Mouse (Mus musculus) hindbrain, embryonic 14.5 days (tissue): Measurements from ENCODE around the gene Opcml. TPM values are rescaled to one million over a fixed set of nuclear protein-coding genes. Genes with fewer than 3 reads are reported as not detected.

Source experiments
- ATAC-seq: fragments of 200-750 bp; cut with Nextera tagmentation; 2 replicates; pipeline ENCODE4 v1.8.0; 2017; ENCODE audit warnings: moderate number of reproducible peaks, mild to moderate bottlenecking, moderate TSS enrichment, moderate library complexity; ENCODE audit not compliant: low FRiP score
- DNase-seq: peaks from one replicate; pipeline ENCODE4 v3.0.0-alpha.2; 2015; ENCODE audit warnings: low spot score
- H3K27ac ChIP-seq: fragments of 300-500 bp; sonication (generic); 2 replicates; pipeline ENCODE4 v1.5.1; 2014; ENCODE audit warnings: mild to moderate bottlenecking, moderate library complexity
- H3K27me3 ChIP-seq: fragments of 300-500 bp; sonication (generic); 2 replicates; pipeline ENCODE4 v1.6.1; 2014; ENCODE audit warnings: mild to moderate bottlenecking, low read length, mixed read lengths; ENCODE audit not compliant: control insufficient read depth, insufficient read depth
- H3K36me3 ChIP-seq: fragments of 300-500 bp; sonication (generic); replicated peaks from 2 replicates; pipeline ENCODE4 v1.6.1; 2014; ENCODE audit not compliant: control insufficient read depth, insufficient read depth
- H3K4me1 ChIP-seq: fragments of 300-500 bp; sonication (generic); replicated peaks from 2 replicates; pipeline ENCODE4 v1.6.1; 2014; ENCODE audit warnings: antibody characterized with exemption, low read length, mixed read lengths; ENCODE audit not compliant: control insufficient read depth, insufficient read depth
- H3K4me2 ChIP-seq: fragments of 300-500 bp; sonication (generic); replicated peaks from 2 replicates; pipeline ENCODE4 v1.6.1; 2014; ENCODE audit warnings: mild to moderate bottlenecking, moderate library complexity
- H3K4me3 ChIP-seq: fragments of 300-500 bp; sonication (generic); replicated peaks from 2 replicates; pipeline ENCODE4 v1.5.1; 2014; ENCODE audit warnings: mild to moderate bottlenecking, low read length
- H3K9ac ChIP-seq: fragments of 300-500 bp; sonication (generic); 2 replicates; pipeline ENCODE4 v1.6.1; 2014
- H3K9me3 ChIP-seq: fragments of 300-500 bp; sonication (generic); 2 replicates; pipeline ENCODE4 v1.6.1; 2016; ENCODE audit warnings: low read length; ENCODE audit not compliant: control insufficient read depth
- WGBS: fragments of 180-500 bp; shearing (Covaris S2); extraction: QIAGEN DNeasy Blood & Tissue Kit; methylation state at CpG from one replicate; pipeline ENCODE4 v1.1.7; 2014; 5-methylcytosine and 5-hydroxymethylcytosine counted together
- polyA plus RNA-seq: library from polyadenylated mRNA; unstranded; fragments of >200 nt; fragmentation: Nextera tagmentation; extraction: Ambion mirVana; gene quantifications from 2 replicates; pipeline ENCODE4 v1.2.1, GENCODE M21; 2014

Gene Opcml
- polyA plus RNA-seq, 1 experiment from 2014 or later = 42.9 TPM

- Histone ChIP-seq H3K27me3 (no peaks in the 10 kb centered on the region), H3K9me3 (no peaks in the 10 kb centered on the region), H3K4me1 (no peaks in the 10 kb centered on the region), H3K4me2 (no peak overlapping the region), H3K27ac (no peak overlapping the region), H3K9ac (no peak overlapping the region), H3K4me3 (no peak overlapping the region), H3K36me3 (no peaks in the 10 kb centered on the region)
- DNase-seq (no peak), ATAC-seq (no peak)
- WGBS = 72% methylated on average over 2 of the region's 2 CpGs
These were observed 496.9 kb downstream of the Opcml start for GRCm38 (mm10) chr9:28287485-28287884.

GRCm38 (mm10) chr9:28289696-28290330, 499.2 kb downstream of the Opcml start:
- Histone ChIP-seq H3K4me1 (no peaks in the 10 kb centered on the region), H3K9me3 (0 out of 2 replicates have a peak, but pooled peaks cover 4% of the 10 kb centered on the region), H3K4me3 (no peak overlapping the region), H3K36me3 (no peaks in the 10 kb centered on the region), H3K4me2 (no peak overlapping the region), H3K9ac (no peak overlapping the region), H3K27me3 (no peaks in the 10 kb centered on the region), H3K27ac (no peak overlapping the region)
- no peak for ATAC-seq
- WGBS = 46% methylated on average over 1 of the region's 1 CpGs
- DNase-seq = no peak

DNA sequence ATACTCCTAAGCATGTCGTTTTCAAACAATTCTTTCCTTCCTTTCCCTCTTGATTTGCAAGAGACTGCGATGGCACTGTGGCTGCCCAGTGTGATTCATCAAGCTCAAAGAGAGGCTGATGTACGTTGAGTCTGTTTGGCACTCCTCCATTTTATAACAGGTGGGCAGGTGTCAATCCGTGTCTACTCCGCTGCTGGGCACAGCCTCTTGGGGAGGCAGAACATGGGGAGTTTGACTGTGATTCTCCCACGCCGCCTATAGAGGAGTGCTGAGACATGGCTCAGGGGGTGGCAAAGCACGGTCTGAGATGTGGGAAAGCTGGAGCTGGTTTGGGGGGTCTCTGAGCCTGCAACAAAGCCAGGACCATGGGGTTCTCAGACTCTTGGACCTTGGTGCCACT, 513.1 kb downstream of the Opcml start:
- H3K4me1 ChIP-seq = no peaks in the 10 kb centered on the region; the same call in 1 of the 2 replicates
- no peaks in the 10 kb centered on the region for H3K36me3 ChIP-seq
- no peak for ATAC-seq
- no peaks in the 10 kb centered on the region for H3K27me3 ChIP-seq
- no peak for DNase-seq
- no peak overlapping the region for H3K4me2 ChIP-seq
- H3K9ac ChIP-seq = no peak overlapping the region
- no peak overlapping the region for H3K4me3 ChIP-seq
- WGBS = 74% methylated on average over 8 of the region's 8 CpGs
- H3K9me3 ChIP-seq = no peaks in the 10 kb centered on the region
- no peak overlapping the region for H3K27ac ChIP-seq

GRCm38 (mm10) chr9:28306364-28307121, 516.0 kb downstream of the Opcml start:
- Histone ChIP-seq H3K36me3 (no peaks in the 10 kb centered on the region), H3K4me3 (no peak overlapping the region), H3K4me2 (no peak overlapping the region), H3K4me1 (no peaks in the 10 kb centered on the region; the same call in 1 of the 2 replicates), H3K9me3 (no peaks in the 10 kb centered on the region), H3K9ac (no peak overlapping the region), H3K27me3 (no peaks in the 10 kb centered on the region), H3K27ac (no peak overlapping the region)
- DNase-seq = no peak
- WGBS = 46% methylated on average over 11 of the region's 11 CpGs
- ATAC-seq = peak; percentile 72; the same call in 1 of the 2 replicates

DNA sequence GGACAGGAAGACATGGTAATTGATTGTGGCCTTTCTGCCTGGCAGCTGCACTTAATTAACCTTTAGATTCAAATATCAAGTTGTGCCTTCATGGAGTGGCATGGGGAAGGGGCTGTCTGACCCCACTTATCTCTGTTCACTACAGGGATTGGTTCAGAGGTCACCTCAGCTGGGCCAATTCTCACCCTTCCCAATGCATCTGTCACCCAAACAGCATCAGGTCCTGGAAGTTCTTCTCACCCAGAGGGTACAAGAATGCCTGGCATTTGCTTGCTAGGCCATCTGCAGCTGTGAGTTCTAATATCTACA, 516.5 kb downstream of the Opcml start:
- H3K27me3 ChIP-seq = no peaks in the 10 kb centered on the region
- no peaks in the 10 kb centered on the region for H3K36me3 ChIP-seq
- no peak overlapping the region for H3K27ac ChIP-seq
- H3K4me2 ChIP-seq = no peak overlapping the region
- H3K4me1 ChIP-seq = no peaks in the 10 kb centered on the region; the same call in 1 of the 2 replicates
- no peak overlapping the region for H3K4me3 ChIP-seq
- H3K9me3 ChIP-seq = no peaks in the 10 kb centered on the region
- no peak overlapping the region for H3K9ac ChIP-seq
- ATAC-seq (peak; percentile 21; the same call in 1 of the 2 replicates), DNase-seq (no peak)

- peak; percentile 63; the same call in 1 of the 2 replicates for ATAC-seq
- H3K9me3 ChIP-seq = no peaks in the 10 kb centered on the region
- no peak overlapping the region for H3K4me3 ChIP-seq
- H3K27ac ChIP-seq = no peak overlapping the region
- no peaks in the 10 kb centered on the region for H3K27me3 ChIP-seq
- no peaks in the 10 kb centered on the region for H3K36me3 ChIP-seq
- H3K4me2 ChIP-seq = no peak overlapping the region
- WGBS = 56% methylated on average over 6 of the region's 6 CpGs
- no peaks in the 10 kb centered on the region; the same call in 1 of the 2 replicates for H3K4me1 ChIP-seq
- no peak for DNase-seq
- H3K9ac ChIP-seq = no peak overlapping the region
These were observed 517.0 kb downstream of the Opcml start for GRCm38 (mm10) chr9:28307481-28308050.

DNA sequence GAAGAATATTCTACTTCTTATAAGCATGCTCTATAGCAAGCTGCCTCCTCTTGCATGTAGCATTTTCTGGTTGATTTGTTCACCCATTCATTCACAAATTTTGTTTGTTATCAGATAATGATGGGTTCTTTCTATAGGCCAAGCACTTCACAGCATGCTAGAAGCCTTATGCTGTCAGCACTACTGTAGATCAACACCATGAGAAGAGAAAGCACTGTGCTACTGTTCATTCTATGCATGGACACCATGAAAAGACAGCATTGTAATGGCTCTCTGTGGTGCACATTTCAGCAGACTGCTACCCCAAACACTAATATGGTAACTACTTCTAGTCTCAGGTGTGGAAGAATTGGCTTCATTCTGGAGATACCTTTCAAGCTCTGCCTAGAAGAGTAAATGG, 527.3 kb downstream of the Opcml start:
- no peaks in the 10 kb centered on the region for H3K36me3 ChIP-seq
- H3K4me3 ChIP-seq = no peak overlapping the region
- H3K9ac ChIP-seq = no peak overlapping the region
- DNase-seq (no peak), ATAC-seq (no peak)
- no peaks in the 10 kb centered on the region for H3K27me3 ChIP-seq
- H3K9me3 ChIP-seq = no peaks in the 10 kb centered on the region
- no peak overlapping the region for H3K4me2 ChIP-seq
- no peaks in the 10 kb centered on the region for H3K4me1 ChIP-seq
- no peak overlapping the region for H3K27ac ChIP-seq

- 85% methylated on average over 4 of the region's 4 CpGs for WGBS
- no peak overlapping the region for H3K9ac ChIP-seq
- no peak overlapping the region for H3K4me2 ChIP-seq
- ATAC-seq = no peak
- no peaks in the 10 kb centered on the region for H3K36me3 ChIP-seq
- H3K4me1 ChIP-seq = no peaks in the 10 kb centered on the region
- no peaks in the 10 kb centered on the region for H3K9me3 ChIP-seq
- no peak overlapping the region for H3K27ac ChIP-seq
- no peak for DNase-seq
- H3K4me3 ChIP-seq = no peak overlapping the region
- H3K27me3 ChIP-seq = no peaks in the 10 kb centered on the region
These were observed 528.6 kb downstream of the Opcml start for GRCm38 (mm10) chr9:28319021-28319755.

DNA sequence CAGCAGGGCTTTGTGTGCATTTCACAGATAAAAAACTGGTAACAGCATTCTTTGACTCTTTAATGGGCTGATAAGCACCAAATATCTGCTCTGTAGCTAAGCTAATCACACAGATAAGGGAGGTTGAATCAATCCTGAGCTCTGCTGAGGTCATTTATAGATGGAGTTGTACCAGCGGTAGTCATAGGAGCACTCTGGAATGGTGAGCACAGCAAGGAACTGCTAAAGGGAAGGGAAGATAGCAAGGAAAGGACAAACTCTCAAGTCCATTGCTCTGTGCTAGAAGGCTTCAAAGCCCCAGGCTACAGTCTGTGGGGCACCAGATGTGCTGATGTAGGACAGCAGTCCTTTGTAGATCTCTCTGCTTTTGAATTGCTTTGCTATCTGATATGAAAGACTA, 529.2 kb downstream of the Opcml start:
- Histone ChIP-seq H3K36me3 (no peaks in the 10 kb centered on the region), H3K4me1 (no peaks in the 10 kb centered on the region), H3K27ac (no peak overlapping the region), H3K9ac (no peak overlapping the region), H3K4me3 (no peak overlapping the region), H3K9me3 (no peaks in the 10 kb centered on the region), H3K4me2 (no peak overlapping the region), H3K27me3 (no peaks in the 10 kb centered on the region)
- no peak for ATAC-seq
- no peak for DNase-seq
- 66% methylated on average over 1 of the region's 1 CpGs for WGBS
